Mouse (Mus musculus) T-cell, adult 2 months (primary cell): Measurements from ENCODE around the gene Olfr474.
"Not testable (repeated sequence)": the region's sequence is repeated elsewhere in the genome, so short reads cannot be mapped to it uniquely, and the experiment has no call there.

Experiments
- DNase-seq: peaks from one replicate; pipeline ENCODE4 v3.0.0; 2022; ENCODE audit warnings: low spot score

Gene Olfr474

GRCm38 (mm10) chr7:107954343-107954742 lies at the start of gene Olfr474:
Olfr474 (plus strand) TSS chr7:107954643.
- DNase-seq, result no peak

GRCm38 (mm10) chr7:107930146-107930545 lies 24.3 kb upstream of the Olfr474 start, which contains the start of gene Olfr473:
Olfr473 (plus strand) TSS chr7:107930446.
- DNase-seq, result no peak

GRCm38 (mm10) chr7:107952539-107952938 lies 1.9 kb upstream of the Olfr474 start:
- DNase-seq, result not testable (repeated sequence)

- no peak for DNase-seq
Measured at GRCm38 (mm10) chr7:107964503-107964902, 10.1 kb downstream of the Olfr474 start, which contains the start of gene Olfr476. Olfr476 (plus strand) TSS chr7:107964803.

- DNase-seq, result no peak
Measured at GRCm38 (mm10) chr7:107986393-107986792, 31.9 kb downstream of the Olfr474 start, which contains the start of gene Olfr477. Olfr477 (plus strand) TSS chr7:107986693.
